Mouse (Mus musculus) right cerebral cortex, adult 2 months (tissue): ENCODE measurements around the gene Olfr91.

Experiments
- DNase-seq, 2 experiments: peaks; one replicate each; pipeline ENCODE4 v3.0.0; 2021 to 2022; ENCODE audit warnings: low spot score in 2 of 2

Olfr91 gene

DNA sequence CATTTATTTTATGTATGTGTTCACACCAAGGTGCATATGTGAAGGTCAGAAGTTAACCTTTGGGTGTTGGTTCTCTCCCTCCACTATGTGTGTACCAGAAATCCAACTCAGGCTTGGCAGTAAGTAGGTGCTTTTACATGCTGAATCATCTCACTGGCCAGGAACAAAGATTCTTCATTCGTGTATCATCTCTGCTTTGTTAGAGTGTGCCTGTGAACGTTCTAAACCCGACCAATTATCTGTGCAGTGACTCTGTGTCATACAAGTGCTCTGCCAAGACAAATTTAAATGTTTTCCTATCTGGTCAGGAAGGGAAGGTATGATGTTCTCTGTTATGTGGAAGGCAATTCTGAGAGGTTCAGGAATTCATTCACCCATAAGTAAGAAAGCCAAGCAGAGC is 36.6 kb downstream of the Olfr91 start:
- DNase-seq: no peak

DNA sequence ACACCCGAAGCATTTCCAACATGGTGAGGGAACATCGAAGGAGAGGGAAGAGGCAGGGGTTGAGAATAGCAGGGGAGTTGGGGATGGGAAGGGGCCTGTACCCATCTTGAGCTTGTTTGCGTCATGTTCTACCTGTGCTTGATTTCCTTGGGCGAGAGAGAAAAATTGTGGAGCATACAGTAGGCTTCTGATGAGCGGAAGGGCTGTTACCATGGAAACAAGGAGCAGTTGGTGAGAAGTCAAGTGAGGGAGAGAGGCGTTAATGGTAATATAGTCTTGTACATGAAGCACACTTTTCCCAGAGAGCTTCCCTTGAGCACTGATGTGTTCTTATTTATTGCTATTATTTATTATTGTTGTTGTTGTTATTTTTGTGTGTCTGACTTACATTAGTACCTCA is 41.1 kb downstream of the Olfr91 start:
- DNase-seq: no peak

DNA sequence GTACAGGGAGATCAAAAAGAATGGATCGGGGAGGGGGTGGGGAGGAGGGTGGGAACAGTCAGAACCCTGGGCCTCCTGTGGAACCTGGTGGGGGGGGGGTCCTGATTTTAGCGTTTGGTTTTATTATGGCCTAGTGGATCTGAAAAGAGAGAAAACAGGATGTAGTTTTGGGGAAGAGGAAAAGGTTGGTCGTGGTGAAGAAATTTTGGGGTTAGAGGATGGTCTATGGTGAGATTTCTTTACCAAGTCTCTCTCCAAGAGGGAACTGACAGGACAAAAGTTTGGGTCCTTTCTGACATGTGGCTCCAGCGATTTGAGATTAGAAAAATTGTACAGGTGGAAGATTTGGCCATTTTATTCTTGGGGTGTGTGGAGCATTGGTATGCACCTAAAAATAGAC is 46.3 kb downstream of the Olfr91 start:
- no peak for DNase-seq

DNA sequence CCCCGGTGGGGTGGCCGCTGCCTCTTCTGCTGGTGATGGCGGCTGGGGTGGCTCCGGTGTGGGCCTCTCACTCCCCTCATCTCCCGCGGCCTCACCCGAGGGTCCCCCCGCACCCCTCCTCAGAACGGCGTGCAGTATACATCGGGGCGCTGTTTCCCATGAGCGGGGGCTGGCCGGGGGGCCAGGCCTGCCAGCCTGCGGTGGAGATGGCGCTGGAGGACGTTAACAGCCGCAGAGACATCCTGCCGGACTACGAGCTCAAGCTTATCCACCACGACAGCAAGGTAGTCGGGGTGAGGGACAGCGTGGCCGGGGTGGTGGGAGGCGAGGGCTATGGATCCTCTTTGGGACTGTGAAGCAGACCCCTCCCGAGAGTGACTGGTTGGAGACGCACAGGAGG is 47.2 kb downstream of the Olfr91 start:
- no peak for DNase-seq

DNA sequence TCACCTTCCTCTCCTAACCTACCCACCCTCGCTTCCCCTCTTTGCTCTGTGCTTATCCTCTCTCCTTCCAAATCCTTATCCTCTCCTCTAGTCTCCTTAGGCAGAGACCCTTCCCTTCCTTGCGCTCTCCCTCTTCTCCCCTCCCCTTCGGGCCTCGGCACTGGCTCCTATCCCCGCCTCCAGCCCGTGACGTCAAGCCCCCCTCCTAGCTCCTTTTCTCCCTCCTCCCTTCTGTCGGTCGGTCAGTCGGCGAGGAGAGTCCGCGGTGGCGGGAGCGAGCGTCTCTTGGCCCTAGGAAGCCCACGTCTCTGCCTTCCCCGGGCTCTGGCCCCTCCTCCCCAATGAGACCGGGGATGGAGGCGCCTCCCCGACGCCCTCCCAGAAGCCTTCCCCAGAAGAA is 47.7 kb downstream of the Olfr91 start:
- peak; percentile 94 to 95 for DNase-seq

DNA sequence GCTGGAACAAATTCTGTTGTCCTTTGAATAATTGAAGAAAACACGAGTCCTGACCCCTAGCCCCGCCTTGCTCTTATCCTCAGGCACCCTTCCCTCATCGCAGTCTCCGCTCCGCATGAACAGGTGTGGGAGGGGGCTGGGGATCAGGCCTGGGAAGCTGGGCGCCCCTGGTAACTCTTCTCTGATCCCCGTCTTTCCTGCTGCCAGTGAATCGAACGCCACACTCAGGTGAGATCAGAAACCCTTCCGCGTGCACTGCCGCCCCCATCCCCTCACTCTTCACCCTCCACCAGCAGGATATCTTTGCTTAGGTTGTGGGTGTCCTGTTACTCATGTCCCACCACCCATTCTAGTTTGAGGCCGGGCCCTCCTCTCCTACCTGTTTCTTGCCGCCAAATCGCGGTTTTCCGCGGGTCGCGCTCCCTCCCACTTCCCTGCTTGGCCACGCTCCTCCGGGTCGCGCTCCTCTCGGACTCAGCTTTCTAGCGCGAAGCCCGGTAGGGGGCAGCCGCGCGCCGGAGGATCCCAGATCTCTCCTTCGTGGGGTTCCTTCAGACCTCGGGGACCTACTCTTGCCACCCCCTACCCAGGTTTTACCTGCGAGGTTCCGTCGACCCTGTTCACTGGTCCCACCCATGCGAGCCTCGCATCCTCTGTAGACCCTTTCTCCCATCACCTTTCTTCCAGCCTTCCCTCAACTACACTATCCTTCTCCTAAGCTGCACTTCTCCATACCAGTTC is 48.3 kb downstream of the Olfr91 start:
- DNase-seq: peak; percentile 82 to 86

DNA sequence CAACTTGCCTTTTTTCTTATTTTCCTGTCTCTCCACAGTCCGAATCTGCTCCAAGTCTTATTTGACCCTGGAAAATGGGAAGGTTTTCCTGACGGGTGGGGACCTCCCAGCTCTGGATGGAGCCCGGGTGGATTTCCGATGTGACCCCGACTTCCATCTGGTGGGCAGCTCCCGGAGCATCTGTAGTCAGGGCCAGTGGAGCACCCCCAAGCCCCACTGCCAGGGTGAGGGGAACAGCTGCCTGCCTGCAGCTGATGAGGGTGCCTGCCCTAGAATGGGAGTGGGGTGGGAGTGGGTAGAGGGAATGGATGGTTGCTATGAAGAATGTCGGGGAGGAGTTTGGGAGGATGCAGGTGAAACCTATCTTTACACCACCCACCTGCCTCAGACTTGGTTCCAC is 49.7 kb downstream of the Olfr91 start:
- DNase-seq: no peak

DNA sequence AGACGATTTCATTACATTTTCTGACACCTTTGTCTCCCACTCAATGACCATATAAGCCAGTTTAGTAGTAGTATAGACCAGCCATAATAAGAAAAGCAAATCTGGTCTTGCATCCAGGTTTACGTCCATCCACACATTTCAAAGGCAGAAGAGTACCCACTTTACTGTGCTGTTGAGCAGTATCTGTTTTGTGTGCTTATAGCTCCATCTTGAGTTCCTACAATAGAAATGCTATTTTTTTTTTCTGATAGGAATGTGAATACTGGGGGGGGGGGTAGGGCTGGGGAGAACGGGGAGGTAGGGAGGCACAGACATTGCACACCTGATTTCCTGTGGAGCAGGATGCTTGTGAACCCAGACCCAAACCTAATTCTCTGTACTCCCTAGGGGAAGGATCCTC is 50.1 kb downstream of the Olfr91 start:
- DNase-seq: no peak

DNA sequence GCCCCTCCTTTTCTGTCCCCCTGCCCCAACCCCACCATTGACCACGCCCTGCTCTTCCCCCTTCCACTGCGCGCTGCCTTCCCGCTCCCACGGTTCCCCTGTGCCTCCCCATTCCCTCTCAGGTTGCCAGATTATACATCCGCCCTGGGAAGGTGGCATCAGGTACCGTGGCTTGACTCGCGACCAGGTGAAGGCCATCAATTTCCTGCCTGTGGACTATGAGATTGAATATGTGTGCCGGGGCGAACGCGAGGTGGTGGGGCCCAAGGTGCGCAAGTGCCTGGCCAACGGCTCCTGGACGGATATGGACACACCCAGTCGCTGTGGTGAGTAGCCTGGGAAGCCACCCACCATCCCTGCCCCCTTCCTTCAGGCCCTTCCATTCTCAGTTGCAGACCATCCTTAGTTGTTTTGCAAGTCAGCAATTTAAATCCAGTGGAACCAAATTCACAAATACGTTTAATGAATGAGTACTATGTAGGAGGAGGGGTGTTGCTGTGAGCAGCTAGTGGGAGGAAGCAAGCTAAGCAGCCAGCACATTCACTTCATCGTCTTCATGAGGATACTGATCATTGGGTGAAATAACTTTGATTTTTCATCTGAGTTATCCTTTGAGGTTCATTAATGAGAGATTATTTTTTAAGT is 50.6 kb downstream of the Olfr91 start:
- no peak for DNase-seq

DNA sequence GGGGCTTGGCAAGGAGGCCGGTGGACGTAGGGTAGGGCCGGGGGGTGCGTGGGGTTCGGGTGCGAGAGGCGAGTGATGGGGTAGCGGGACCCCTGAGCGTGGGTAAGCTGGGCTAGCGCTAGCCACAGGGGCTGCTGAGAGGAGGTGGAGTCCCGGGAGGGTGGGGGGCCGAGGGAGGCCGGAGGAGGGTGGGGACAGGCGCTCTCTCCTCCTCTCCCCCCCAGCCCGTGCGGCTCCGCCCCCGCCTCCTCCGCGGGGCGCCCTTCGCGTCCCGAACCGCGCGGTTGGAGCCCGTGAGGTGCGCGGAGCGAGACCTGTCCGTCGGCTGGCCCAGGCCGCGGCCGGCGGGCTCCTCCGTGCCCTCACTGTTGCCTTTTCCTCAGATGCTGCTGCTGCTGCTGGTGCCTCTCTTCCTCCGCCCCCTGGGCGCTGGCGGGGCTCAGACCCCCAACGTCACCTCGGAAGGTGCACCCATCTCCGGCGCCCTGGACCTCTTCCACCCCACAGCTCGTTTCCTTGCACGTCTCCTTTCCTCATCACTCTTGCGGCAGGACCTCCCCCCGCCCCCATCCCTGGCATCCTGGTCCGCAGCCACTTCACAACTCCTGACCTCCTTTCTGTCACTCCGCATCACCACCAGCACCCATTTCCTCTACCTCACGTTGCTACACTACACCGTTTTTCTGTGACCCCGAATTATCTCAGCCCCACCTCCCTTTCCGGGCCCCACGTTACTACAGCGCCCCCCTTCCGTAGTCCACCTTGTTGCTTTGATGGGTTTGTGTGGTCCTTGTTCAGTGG is 51.6 kb downstream of the Olfr91 start:
- peak in 1 of 2 experiments; percentile 65 for DNase-seq

DNA sequence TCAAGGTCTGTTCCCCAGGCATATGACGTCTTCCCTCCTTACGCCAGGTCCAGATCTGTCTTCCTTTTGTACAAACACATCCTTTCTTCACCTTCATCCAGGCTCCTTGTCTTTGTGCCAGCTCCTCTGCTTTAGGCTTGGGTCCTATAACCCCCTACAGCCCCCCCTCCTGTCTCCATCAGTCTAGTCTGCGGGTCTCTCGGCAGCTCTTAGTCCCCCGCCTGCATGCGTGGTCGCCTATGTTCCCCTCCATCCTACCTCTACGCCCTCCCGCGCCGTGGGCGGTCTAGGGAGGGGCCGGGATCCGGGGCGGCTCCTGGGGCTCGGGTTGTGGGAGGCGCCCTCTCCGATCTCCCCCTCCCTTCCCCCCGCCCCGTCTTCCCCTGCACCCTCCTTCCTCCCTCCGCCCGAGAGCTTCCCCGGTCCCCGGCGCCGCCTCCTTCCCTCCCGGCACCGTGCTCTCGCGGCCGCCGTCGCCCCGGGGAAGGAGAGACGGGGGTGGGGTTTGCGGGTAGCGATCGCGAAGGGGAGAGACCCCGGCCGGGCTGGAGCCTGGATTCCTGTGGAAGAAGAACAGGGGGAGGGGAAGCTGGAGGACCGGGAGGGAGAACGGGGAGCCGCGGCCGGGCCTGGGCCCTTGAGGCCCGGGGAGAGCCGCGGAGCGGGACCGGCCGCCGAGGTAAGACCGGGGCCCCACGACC is 52.3 kb downstream of the Olfr91 start, which contains the start of gene Gabbr1:
TSS of gene Gabbr1 (plus strand) at position 356 of the 701 bp plus-strand sequence.
- DNase-seq: peak; percentile 72 to 75

DNA sequence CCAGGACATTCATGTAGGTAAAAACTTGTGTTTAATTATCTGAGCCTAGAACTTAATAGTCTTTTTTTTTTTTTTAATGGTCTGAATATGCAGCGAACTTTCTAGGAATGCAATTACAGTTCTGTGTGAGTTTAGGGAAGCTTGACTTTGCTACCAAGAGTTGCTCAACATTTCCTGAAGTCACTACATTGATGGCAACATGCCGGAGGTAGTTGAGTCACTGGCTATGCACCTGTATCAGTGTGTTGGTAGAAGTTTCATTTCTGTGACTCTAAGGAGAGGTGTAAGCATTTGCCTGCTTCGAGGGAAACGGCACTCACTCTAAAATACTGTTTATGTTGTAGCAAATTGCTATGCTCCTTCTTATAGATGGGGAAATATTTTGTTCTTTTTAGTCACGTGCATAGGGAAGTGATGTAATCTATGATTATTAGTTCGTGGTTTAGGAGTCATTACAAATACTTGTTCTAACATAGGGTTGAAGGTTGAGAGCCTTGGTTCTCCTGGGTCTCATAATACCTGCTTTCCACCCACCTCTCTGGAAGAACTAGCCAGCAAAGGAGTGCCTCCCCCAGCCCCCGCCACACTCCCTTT is 53.3 kb downstream of the Olfr91 start:
- DNase-seq: no peak
